Mouse (Mus musculus): ENCODE results near the gene Fam205a2. TPM values are rescaled to one million over a fixed set of nuclear protein-coding genes. Genes with fewer than 3 reads are reported as not detected.

Fam205a2 gene
- not detected for total RNA-seq (2023)

GRCm38 (mm10) chr4:42528075-42528474 lies at the start of gene Fam205a2:
Gene Fam205a2 (minus strand): TSS chr4:42528175.

Other genes with a start within 250 kb of the Fam205a2 start
- gene Gm21953, start 233.9 kb downstream of the Fam205a2 start, total RNA-seq (2023) = not detected
- not detected for gene Fam205a3, start 209.8 kb downstream of the Fam205a2 start, total RNA-seq (2023)
- gene Gm21586, start 88.8 kb downstream of the Fam205a2 start, total RNA-seq (2023) = not detected
- gene Gm2163, start 61.4 kb downstream of the Fam205a2 start, total RNA-seq (2023) = under 1 TPM in 1 of 2 experiments, not detected in 1; 0.24 TPM
- gene Gm10591, start 84.0 kb upstream of the Fam205a2 start, total RNA-seq (2023) = not detected
- not detected for gene Gm2564, start 101.5 kb upstream of the Fam205a2 start, total RNA-seq (2023)
- gene Ccl27b, start 127.1 kb upstream of the Fam205a2 start, total RNA-seq (2023) = not detected
- gene Il11ra2, start 133.7 kb upstream of the Fam205a2 start, total RNA-seq (2023) = not detected
- gene 4930578G10Rik, start 207.4 kb upstream of the Fam205a2 start, total RNA-seq (2023) = not detected
- not detected for gene Ccl19, start 228.4 kb upstream of the Fam205a2 start, total RNA-seq (2023)
- not detected for gene Ccl21a, start 245.8 kb upstream of the Fam205a2 start, total RNA-seq (2023)

Measured in neutrophil, adult 83 days (primary cell).